Mouse (Mus musculus) G1E (cell line): ENCODE measurements around the gene Insl3.

Experiments used
- CTCF ChIP-seq: IDR thresholded peaks from 2 replicates; pipeline ENCODE4 v1.5.1; 2012; ENCODE audit warnings: low read depth, low read length, inconsistent platforms, mixed read lengths
- GATA1 ChIP-seq: IDR thresholded peaks from 2 replicates; pipeline ENCODE4 v1.6.1; 2012; ENCODE audit warnings: borderline replicate concordance, low read length, inconsistent platforms, mixed read lengths
- GATA2 ChIP-seq: IDR thresholded peaks from 2 replicates; pipeline ENCODE4 v1.6.1; 2012; ENCODE audit warnings: low read depth, low read length, inconsistent platforms, borderline replicate concordance
- POLR2AphosphoS5 ChIP-seq: IDR thresholded peaks from 2 replicates; pipeline ENCODE4 v1.6.1; 2012; ENCODE audit warnings: low read depth, low read length, inconsistent platforms; ENCODE audit not compliant: insufficient replicate concordance
- TAL1 ChIP-seq: conservative IDR thresholded peaks from 2 replicates; pipeline ENCODE4 v1.6.1; 2012; ENCODE audit warnings: low read depth, low read length, inconsistent platforms, mixed read lengths

DNA sequence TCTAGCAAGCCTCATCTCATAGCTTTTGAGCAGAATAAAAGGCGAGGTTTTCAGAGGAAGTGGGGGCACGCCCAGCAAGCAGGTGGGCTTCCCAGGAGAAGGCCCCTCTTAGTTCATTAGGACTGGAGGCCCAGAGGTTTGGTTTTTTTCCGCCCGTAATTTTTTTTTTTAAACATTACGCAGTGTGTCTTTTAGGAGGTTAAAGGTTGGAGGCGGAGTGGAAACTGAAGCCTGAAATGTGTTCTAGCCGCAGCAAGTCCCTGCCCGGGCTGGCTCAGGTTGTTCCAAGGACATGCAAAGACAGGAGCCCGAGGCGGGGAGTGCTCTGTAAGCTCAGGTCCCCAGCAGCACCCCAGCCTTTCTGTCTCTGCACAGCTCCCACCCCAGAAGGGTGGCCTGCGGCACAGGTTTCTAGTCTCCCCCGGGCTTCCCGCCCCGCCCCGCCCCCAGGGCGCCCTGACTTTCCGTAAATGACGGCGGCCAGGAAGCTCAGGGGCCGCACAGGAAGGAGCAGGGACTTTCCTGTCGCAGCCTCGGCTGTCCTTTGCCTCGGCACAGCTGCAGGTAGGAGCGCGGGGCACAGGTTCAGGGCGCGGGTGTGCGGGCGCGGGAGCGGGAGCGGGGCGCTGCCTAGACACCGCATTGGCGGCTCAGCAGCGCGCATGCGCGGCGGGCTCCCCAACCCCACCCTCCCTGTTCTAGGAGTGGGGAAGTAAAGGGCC lies 12.8 kb upstream of the Insl3 start, which contains the start of gene Jak3:
- TF ChIP-seq CTCF (no peak), GATA1 (no peak), TAL1 (no peak), POLR2AphosphoS5 (no peak), GATA2 (no peak)
